Mouse (Mus musculus): ENCODE measurements at regions not wholly inside any gene's neighbourhood (a gene's known extent, or its start where the extent isn't known, plus 50 kb on each side); places are given as distances from the start of the nearest gene placed in this dataset.
A peak's percentile ranks its signal among the peaks of the same experiment; 100 is the strongest.

GRCm38 (mm10) chr13:47298010-47298409, 175.6 kb downstream of the Rnf144b start:
- Histone ChIP-seq H3K79me3 (ENCODE audit: low read depth) (no peaks in the 10 kb centered on the region), H3K79me2 (ENCODE audit: control insufficient read depth, insufficient read depth) (no peaks in the 10 kb centered on the region), H3K36me3 (ENCODE audit: control insufficient read depth, insufficient read depth) (no peaks in the 10 kb centered on the region), H3K27me3 (ENCODE audit: control insufficient read depth, insufficient read depth, insufficient read length) (peaks cover 4% of the 10 kb centered on the region), H3ac (ENCODE audit: control insufficient read depth, insufficient read length, low read depth) (no peak overlapping the region), H3K4me3 (ENCODE audit: insufficient read depth, poor library complexity, severe bottlenecking) (no peak overlapping the region)
- TF ChIP-seq MAX (IDR thresholded peaks at IDR 0.05), result no peak
- TF ChIP-seq USF1 (IDR thresholded peaks at IDR 0.05; ENCODE audit: low read depth), result no peak
- TF ChIP-seq FOSL1 (IDR thresholded peaks at IDR 0.05; ENCODE audit: insufficient read depth, low read length, poor library complexity, severe bottlenecking), result no peak
- no peak for TF ChIP-seq MYOG (IDR thresholded peaks at IDR 0.05; ENCODE audit: control insufficient read depth, extremely low read depth, insufficient read length)
- TF ChIP-seq CEBPB (IDR thresholded peaks at IDR 0.05; ENCODE audit: low read depth), result no peak
- TF ChIP-seq CTCF (IDR thresholded peaks at IDR 0.05; ENCODE audit: control insufficient read depth, insufficient read depth, insufficient read length), result no peak

- no peak overlapping the region for H3K4me3 ChIP-seq (ENCODE audit: insufficient read depth, poor library complexity, severe bottlenecking)
- H3K27me3 ChIP-seq (ENCODE audit: control insufficient read depth, insufficient read depth, insufficient read length), result peaks cover 4% of the 10 kb centered on the region
- no peaks in the 10 kb centered on the region for H3K79me3 ChIP-seq (ENCODE audit: low read depth)
- no peaks in the 10 kb centered on the region for H3K36me3 ChIP-seq (ENCODE audit: control insufficient read depth, insufficient read depth)
- no peak overlapping the region for H3ac ChIP-seq (ENCODE audit: control insufficient read depth, insufficient read length, low read depth)
- no peaks in the 10 kb centered on the region for H3K79me2 ChIP-seq (ENCODE audit: control insufficient read depth, insufficient read depth)
- TF ChIP-seq MYOG (IDR thresholded peaks at IDR 0.05; ENCODE audit: control insufficient read depth, extremely low read depth, insufficient read length), result no peak
- no peak for TF ChIP-seq MAX (IDR thresholded peaks at IDR 0.05)
- no peak for TF ChIP-seq CEBPB (IDR thresholded peaks at IDR 0.05; ENCODE audit: low read depth)
- TF ChIP-seq USF1 (IDR thresholded peaks at IDR 0.05; ENCODE audit: low read depth), result no peak
- TF ChIP-seq MYOD1 (IDR thresholded peaks at IDR 0.05; ENCODE audit: control insufficient read depth, insufficient read length, low read depth), result no peak
- no peak for TF ChIP-seq CTCF (IDR thresholded peaks at IDR 0.05; ENCODE audit: control insufficient read depth, insufficient read depth, insufficient read length)
- TF ChIP-seq FOSL1 (IDR thresholded peaks at IDR 0.05; ENCODE audit: insufficient read depth, low read length, poor library complexity, severe bottlenecking), result no peak
These were observed 178.0 kb downstream of the Rnf144b start for GRCm38 (mm10) chr13:47300486-47300885.

- Histone ChIP-seq H3K36me3 (ENCODE audit: control insufficient read depth, insufficient read depth) (no peaks in the 10 kb centered on the region), H3K79me2 (ENCODE audit: control insufficient read depth, insufficient read depth) (no peaks in the 10 kb centered on the region), H3K4me3 (ENCODE audit: insufficient read depth, poor library complexity, severe bottlenecking) (no peak overlapping the region), H3K27me3 (ENCODE audit: control insufficient read depth, insufficient read depth, insufficient read length) (peaks cover 4% of the 10 kb centered on the region), H3K79me3 (ENCODE audit: low read depth) (no peaks in the 10 kb centered on the region), H3ac (ENCODE audit: control insufficient read depth, insufficient read length, low read depth) (no peak overlapping the region)
- TF ChIP-seq FOSL1 (IDR thresholded peaks at IDR 0.05; ENCODE audit: insufficient read depth, low read length, poor library complexity, severe bottlenecking), result no peak
- TF ChIP-seq CTCF (IDR thresholded peaks at IDR 0.05; ENCODE audit: control insufficient read depth, insufficient read depth, insufficient read length), result peak; percentile 14
These were observed 178.6 kb downstream of the Rnf144b start for GRCm38 (mm10) chr13:47301070-47301469.

GRCm38 (mm10) chr13:47309492-47309891, 187.0 kb downstream of the Rnf144b start:
- H3K27me3 ChIP-seq (ENCODE audit: control insufficient read depth, insufficient read depth, insufficient read length), result no peaks in the 10 kb centered on the region
- H3K79me2 ChIP-seq (ENCODE audit: control insufficient read depth, insufficient read depth), result no peaks in the 10 kb centered on the region
- no peaks in the 10 kb centered on the region for H3K36me3 ChIP-seq (ENCODE audit: control insufficient read depth, insufficient read depth)
- TF ChIP-seq CTCF (IDR thresholded peaks at IDR 0.05; ENCODE audit: control insufficient read depth, insufficient read depth, insufficient read length) (no peak), MAX (IDR thresholded peaks at IDR 0.05) (no peak), MYOG (IDR thresholded peaks at IDR 0.05; ENCODE audit: control insufficient read depth, extremely low read depth, insufficient read length) (no peak), USF1 (IDR thresholded peaks at IDR 0.05; ENCODE audit: low read depth) (no peak), CEBPB (IDR thresholded peaks at IDR 0.05; ENCODE audit: low read depth) (no peak), MYOD1 (IDR thresholded peaks at IDR 0.05; ENCODE audit: control insufficient read depth, insufficient read length, low read depth) (no peak), FOSL1 (IDR thresholded peaks at IDR 0.05; ENCODE audit: insufficient read depth, low read length, poor library complexity, severe bottlenecking) (no peak)
- no peak overlapping the region for H3K4me3 ChIP-seq (ENCODE audit: insufficient read depth, poor library complexity, severe bottlenecking)
- H3K79me3 ChIP-seq (ENCODE audit: low read depth), result no peaks in the 10 kb centered on the region
- no peak overlapping the region for H3ac ChIP-seq (ENCODE audit: control insufficient read depth, insufficient read length, low read depth)

- H3ac ChIP-seq (ENCODE audit: control insufficient read depth, insufficient read length, low read depth), result no peak overlapping the region
- no peaks in the 10 kb centered on the region for H3K79me3 ChIP-seq (ENCODE audit: low read depth)
- TF ChIP-seq CEBPB (IDR thresholded peaks at IDR 0.05; ENCODE audit: low read depth) (no peak), CTCF (IDR thresholded peaks at IDR 0.05; ENCODE audit: control insufficient read depth, insufficient read depth, insufficient read length) (no peak), FOSL1 (IDR thresholded peaks at IDR 0.05; ENCODE audit: insufficient read depth, low read length, poor library complexity, severe bottlenecking) (no peak), MYOD1 (IDR thresholded peaks at IDR 0.05; ENCODE audit: control insufficient read depth, insufficient read length, low read depth) (no peak), MYOG (IDR thresholded peaks at IDR 0.05; ENCODE audit: control insufficient read depth, extremely low read depth, insufficient read length) (no peak), MAX (IDR thresholded peaks at IDR 0.05) (no peak), USF1 (IDR thresholded peaks at IDR 0.05; ENCODE audit: low read depth) (no peak)
- no peaks in the 10 kb centered on the region for H3K36me3 ChIP-seq (ENCODE audit: control insufficient read depth, insufficient read depth)
- H3K27me3 ChIP-seq (ENCODE audit: control insufficient read depth, insufficient read depth, insufficient read length), result no peaks in the 10 kb centered on the region
- no peaks in the 10 kb centered on the region for H3K79me2 ChIP-seq (ENCODE audit: control insufficient read depth, insufficient read depth)
- H3K4me3 ChIP-seq (ENCODE audit: insufficient read depth, poor library complexity, severe bottlenecking), result no peak overlapping the region
These were observed 188.3 kb downstream of the Rnf144b start for GRCm38 (mm10) chr13:47310751-47311202.

GRCm38 (mm10) chr13:47319549-47319948, 197.1 kb downstream of the Rnf144b start:
- H3ac ChIP-seq (ENCODE audit: control insufficient read depth, insufficient read length, low read depth), result no peak overlapping the region
- no peaks in the 10 kb centered on the region for H3K27me3 ChIP-seq (ENCODE audit: control insufficient read depth, insufficient read depth, insufficient read length)
- no peaks in the 10 kb centered on the region for H3K79me2 ChIP-seq (ENCODE audit: control insufficient read depth, insufficient read depth)
- H3K4me3 ChIP-seq (ENCODE audit: insufficient read depth, poor library complexity, severe bottlenecking), result no peak overlapping the region
- H3K36me3 ChIP-seq (ENCODE audit: control insufficient read depth, insufficient read depth), result no peaks in the 10 kb centered on the region
- no peak for TF ChIP-seq MYOG (IDR thresholded peaks at IDR 0.05; ENCODE audit: control insufficient read depth, extremely low read depth, insufficient read length)
- no peak for TF ChIP-seq MYOD1 (IDR thresholded peaks at IDR 0.05; ENCODE audit: control insufficient read depth, insufficient read length, low read depth)
- TF ChIP-seq CTCF (IDR thresholded peaks at IDR 0.05; ENCODE audit: control insufficient read depth, insufficient read depth, insufficient read length), result no peak
- TF ChIP-seq USF1 (IDR thresholded peaks at IDR 0.05; ENCODE audit: low read depth), result no peak
- no peak for TF ChIP-seq CEBPB (IDR thresholded peaks at IDR 0.05; ENCODE audit: low read depth)
- TF ChIP-seq FOSL1 (IDR thresholded peaks at IDR 0.05; ENCODE audit: insufficient read depth, low read length, poor library complexity, severe bottlenecking), result no peak
- no peak for TF ChIP-seq MAX (IDR thresholded peaks at IDR 0.05)
- H3K79me3 ChIP-seq (ENCODE audit: low read depth), result no peaks in the 10 kb centered on the region

Data from C2C12 (cell line).